Mouse (Mus musculus) ovary, postnatal 36 days (tissue): ENCODE data around the gene Phtf2.
"Not testable (repeated sequence)": the region's sequence is repeated elsewhere in the genome, so short reads cannot be mapped to it uniquely, and the experiment has no call there.

Experiments
- DNase-seq: peaks from one replicate; pipeline ENCODE4 v3.0.0; 2022; ENCODE audit warnings: low spot score, mixed read lengths

Phtf2 gene

GRCm38 (mm10) chr5:20765365-20765920 is 116.5 kb downstream of the Phtf2 start:
- no peak for DNase-seq

DNA sequence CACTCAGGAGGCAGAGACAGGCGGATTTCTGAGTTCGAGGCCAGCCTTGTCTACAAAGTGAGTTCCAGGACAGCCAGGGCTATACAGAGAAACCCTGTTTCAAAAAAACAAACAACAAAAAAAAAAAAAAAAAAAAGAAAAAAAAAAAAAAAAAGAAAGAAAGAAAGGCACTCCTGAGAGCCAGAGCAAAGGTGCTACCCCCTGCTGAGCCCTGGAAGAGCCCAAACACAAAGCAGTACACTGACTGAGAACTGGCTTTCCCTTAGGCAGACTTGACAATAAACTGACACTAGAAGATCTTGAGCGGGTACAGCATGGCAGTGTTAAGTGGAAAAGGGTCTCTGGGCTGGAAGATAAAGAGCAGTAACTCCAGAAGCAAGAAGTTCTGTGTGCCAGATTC is 119.5 kb downstream of the Phtf2 start:
- not testable (repeated sequence) for DNase-seq

DNA sequence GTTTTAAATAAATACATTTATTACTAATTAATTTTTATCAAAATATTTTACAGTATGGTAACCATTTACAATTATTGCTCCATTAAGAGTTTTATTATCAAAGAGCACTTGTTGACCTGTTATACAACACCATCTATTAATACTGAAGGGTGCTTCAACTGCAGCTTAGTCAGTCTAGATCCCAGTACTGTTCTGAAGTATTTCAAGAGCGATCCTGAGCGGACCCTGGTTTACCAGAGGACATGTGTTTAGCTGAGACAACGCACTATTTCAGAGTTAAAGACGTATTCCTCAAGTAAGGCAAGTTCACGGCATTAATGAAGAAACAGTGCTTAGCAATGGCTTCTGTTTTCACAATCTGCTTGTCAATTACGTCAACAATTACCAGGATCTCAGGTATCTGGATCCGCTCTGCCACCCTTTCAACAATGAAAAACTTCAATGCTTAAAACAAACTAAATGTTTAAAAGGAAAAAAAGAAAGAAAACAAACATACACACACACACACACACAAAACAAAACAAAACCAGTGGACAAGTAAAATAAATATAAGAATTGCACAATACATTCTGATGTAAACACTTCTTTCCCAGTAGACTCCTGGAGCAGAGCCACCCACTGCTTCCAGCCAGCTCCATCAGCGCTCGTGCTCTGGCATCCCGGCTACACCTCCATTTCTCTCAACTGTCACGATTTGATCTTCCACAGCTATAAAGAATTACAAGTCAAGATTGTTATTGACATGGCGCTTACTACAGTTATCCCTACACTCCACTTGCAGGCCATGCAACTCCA is 121.4 kb downstream of the Phtf2 start:
- DNase-seq = no peak

DNA sequence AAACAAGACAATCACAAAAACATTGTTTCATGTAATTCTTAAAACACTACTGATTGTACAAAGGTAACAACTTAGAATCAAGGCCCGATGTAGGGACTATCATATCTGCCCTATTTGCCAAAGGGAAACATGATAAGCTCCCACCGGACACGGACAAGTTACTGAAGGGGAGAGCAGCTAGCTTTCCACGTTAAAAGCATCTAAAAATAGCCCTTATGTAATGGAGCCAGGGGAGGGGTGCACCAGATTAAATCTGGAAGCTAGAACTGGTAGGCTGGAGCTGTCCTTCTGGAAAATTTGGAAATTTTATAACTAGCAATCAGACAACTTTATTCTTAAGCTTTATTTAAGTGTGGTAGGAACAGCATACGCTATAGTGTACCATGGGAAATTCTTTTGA is 122.2 kb downstream of the Phtf2 start:
- DNase-seq = no peak

DNA sequence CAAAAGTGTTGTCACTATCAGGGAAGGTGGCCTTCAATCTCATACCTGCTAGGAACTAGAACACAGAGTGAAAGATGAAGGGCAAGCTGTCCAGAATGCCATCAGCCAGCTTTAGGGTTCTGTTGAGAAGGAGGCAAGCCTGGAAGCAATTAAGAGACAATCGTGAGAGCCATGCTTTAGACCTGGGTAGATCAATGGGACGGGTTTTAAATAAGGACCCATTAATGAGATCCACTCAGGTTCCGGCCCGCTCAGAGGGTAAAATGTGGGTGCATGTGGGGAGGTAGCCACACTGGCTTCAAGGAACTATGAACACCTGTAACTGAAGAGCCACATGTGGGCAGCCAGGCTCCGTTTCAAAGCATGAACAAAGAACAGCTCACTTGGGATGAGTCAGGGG is 128.0 kb downstream of the Phtf2 start:
- DNase-seq = no peak

DNA sequence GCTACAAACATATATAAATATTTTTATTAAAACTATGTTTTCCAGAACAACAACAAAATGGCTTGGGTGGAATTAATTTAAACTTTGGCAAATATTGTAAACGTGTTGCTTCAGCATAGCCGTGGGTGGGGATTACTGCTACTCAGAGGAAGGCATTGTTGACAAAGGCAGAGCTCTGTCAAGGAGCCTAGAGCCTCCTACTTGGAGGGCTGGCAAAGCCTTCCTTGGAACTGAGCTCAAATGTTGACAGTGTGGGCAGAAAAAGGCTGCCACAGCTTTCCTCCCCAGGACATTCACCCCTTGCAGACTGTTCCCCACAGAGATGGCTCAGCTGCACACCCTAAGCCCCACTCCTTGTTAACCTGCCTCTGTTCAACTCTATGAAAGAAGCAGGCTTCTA is 128.8 kb downstream of the Phtf2 start:
- DNase-seq = no peak

DNA sequence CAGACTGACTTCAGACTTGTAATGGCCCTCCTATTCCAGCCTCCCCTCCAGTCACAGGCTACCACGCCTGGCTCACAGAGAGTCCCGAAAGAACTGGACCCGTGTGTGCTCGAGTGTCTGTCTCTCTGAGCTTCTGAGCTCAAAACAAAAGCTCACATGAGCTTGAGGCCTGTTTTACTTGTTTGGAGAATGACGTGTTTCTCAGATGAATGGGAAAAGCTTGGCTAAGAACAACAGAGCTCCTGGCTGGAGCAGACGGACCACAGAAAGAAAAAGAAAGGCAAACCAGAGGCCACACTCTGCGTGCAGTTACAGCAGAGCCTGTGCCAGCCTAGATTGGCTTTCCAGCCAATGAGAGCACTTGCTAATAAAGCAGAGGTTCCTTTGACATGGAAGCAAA is 130.2 kb downstream of the Phtf2 start:
- DNase-seq = no peak

DNA sequence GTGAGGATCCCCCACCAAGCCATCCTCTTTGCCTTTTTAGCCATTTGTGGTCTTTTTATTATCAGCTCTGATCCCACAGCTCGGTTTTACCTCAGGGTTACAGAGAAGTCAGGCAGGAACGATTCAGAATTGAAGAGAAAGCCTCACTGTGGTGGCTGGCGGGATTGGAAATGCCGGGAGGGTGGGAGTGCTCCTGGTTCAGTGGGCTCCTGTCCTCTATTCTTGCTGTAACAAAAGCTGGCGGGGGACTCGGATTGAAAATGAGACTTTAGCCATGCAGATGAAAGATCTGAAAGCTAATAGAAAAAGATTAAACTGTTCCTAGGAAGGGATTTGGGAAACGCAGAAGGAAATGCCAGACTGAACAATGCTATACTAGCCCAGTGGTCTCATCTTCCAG is 130.9 kb downstream of the Phtf2 start:
- no peak for DNase-seq

DNA sequence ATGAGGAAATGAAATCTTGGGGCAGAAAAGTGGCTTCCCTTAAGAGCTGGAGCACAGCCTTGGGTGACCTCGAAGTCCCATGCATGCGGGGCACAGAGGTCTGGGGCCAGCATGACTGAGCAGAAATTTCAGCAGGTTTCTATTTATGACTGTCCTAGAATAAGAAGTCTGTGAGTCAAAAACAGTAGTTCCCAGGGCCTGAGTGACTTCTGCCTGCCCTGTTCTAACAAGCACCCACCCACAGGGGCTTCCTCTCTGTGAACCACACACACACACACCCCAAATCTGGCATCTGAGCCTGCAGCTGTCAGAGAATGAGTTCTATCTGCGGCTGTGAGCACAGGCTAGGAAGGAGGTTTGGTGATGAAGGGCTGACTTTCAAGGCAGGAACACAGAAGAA is 132.4 kb downstream of the Phtf2 start:
- DNase-seq = no peak

GRCm38 (mm10) chr5:20748856-20749255 is 133.1 kb downstream of the Phtf2 start:
- no peak for DNase-seq

DNA sequence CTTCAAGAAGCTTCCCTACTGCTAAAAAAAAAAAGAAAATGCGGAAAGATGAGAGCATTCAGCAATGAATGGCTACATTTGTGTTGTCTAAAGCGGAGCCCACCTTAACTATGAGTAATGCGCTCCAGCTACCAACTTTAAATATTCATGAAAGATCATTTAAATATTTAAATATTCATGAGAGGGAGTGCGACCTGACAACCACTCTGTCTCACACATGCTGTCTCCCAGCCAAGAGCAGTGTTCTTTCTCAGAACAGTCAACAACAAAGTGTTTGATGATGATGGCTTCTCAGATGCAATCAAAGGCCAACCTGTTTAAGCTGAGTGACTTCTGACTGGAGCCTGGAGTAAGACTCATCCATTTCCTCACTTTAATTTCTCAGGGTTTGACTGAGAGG is 133.8 kb downstream of the Phtf2 start:
- no peak for DNase-seq

- no peak for DNase-seq
Observed at GRCm38 (mm10) chr5:20741936-20742335, 140.0 kb downstream of the Phtf2 start.

DNA sequence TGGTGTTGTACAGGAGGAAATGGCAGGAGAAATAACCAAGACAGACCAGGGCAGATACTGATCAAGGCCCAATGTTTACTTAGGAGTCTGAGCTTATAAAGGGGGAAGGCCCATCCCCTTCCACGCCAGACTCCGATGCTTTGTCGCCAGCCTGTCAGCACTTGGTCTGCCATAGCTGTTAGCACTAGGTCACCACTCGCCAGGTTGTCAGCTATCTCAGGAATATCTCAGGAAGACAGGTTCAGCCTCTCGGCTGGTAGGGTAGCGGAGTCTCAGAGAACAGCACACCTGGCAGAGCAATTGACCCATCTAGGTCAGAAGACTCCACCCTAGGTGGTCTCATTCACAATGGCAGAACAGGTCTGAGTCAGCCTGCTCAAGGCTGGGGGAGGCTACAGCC is 140.7 kb downstream of the Phtf2 start:
- DNase-seq = no peak

DNA sequence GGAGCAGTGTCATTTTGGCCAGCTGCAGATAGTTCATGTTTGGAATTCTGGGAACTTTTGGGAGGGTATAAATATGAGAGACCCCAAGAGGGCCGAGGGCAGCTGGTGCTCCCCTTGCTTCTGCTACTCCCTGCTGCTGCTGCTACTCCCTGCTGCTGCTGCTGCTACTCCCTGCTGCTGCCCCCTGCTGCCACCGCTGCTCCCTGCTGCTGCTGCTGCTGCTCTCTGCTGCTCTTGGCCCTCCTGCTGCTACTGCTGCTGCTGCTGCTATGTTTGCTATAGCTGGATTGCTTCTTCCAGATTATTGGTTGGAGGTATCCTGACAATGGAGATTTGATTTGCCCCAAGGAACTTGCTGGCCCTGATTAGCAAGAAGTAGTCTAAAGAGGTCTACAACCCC is 143.1 kb downstream of the Phtf2 start:
- no peak for DNase-seq

GRCm38 (mm10) chr5:20723226-20723625 is 158.7 kb downstream of the Phtf2 start:
- not testable (repeated sequence) for DNase-seq

- peak; percentile 7 for DNase-seq
Observed at GRCm38 (mm10) chr5:20720201-20720900, 161.6 kb downstream of the Phtf2 start.

- not testable (repeated sequence) for DNase-seq
Observed at GRCm38 (mm10) chr5:20715980-20716379, 165.9 kb downstream of the Phtf2 start.

GRCm38 (mm10) chr5:20714619-20715018 is 167.3 kb downstream of the Phtf2 start:
- not testable (repeated sequence) for DNase-seq

- not testable (repeated sequence) for DNase-seq
Observed at GRCm38 (mm10) chr5:20710845-20711244, 171.1 kb downstream of the Phtf2 start.
